ENCODE assay signal across 13 mouse cellular contexts in genomic region chr6:3455944-3456536, GRCm38 (mm10). TPM values are rescaled to one million over a fixed set of nuclear protein-coding genes. Genes with fewer than 3 reads are reported as not detected.
DNase-seq lines count a peak whose midpoint lies in the region; ATAC-seq and TF ChIP-seq lines count a peak whose summit lies in the region.
"Had no signal": no experiment of that assay in that cellular context is flagged by ENCODE, and none has a peak within 500 bp of the region (broad histone marks: within the 10 kb centered on the region; RNA-seq: fewer than 3 reads in every experiment).

No protein-coding gene starts in this region.

- H3K27me3 ChIP-seq in stomach, postnatal 0 days (ENCODE audit: control insufficient read depth, insufficient read depth, low read length) = no peaks in the 10 kb centered on the region
- no peaks in the 10 kb centered on the region for H3K27me3 ChIP-seq in heart, embryonic 11.5 days (ENCODE audit: control insufficient read depth, insufficient read depth, low read length)
- H3K27me3 ChIP-seq: limb, embryonic 13.5 days had no signal

- no peaks in the 10 kb centered on the region for H3K4me1 ChIP-seq in stomach, postnatal 0 days (replicated peaks; ENCODE audit: control insufficient read depth, insufficient read depth)
- H3K4me1 ChIP-seq in heart, embryonic 11.5 days (ENCODE audit: control insufficient read depth, insufficient read depth, low read length) = no peaks in the 10 kb centered on the region
- H3K4me1 ChIP-seq: limb, embryonic 13.5 days had no signal

- no peaks in the 10 kb centered on the region for H3K36me3 ChIP-seq in stomach, postnatal 0 days (ENCODE audit: control insufficient read depth, insufficient read depth, low read length)
- H3K36me3 ChIP-seq in heart, embryonic 11.5 days (ENCODE audit: control insufficient read depth, insufficient read depth, low read length) = no peaks in the 10 kb centered on the region
- H3K36me3 ChIP-seq: limb, embryonic 13.5 days had no signal

- H3K27ac ChIP-seq in stomach, postnatal 0 days (replicated peaks) = no peak overlapping the region
- H3K27ac ChIP-seq in heart, embryonic 11.5 days (ENCODE audit: low read depth, low read length) = no peak overlapping the region
- H3K27ac ChIP-seq: limb, embryonic 13.5 days had no signal

- no peak overlapping the region for H3K9ac ChIP-seq in stomach, postnatal 0 days (ENCODE audit: low read length)
- H3K9ac ChIP-seq in heart, embryonic 11.5 days (ENCODE audit: low read depth, low read length) = no peak overlapping the region
- H3K9ac ChIP-seq: limb, embryonic 13.5 days had no signal

- no peak overlapping the region for H3K4me3 ChIP-seq in stomach, postnatal 0 days (ENCODE audit: low read depth, low read length)
- H3K4me3 ChIP-seq in heart, embryonic 11.5 days (ENCODE audit: low read depth, low read length) = no peak overlapping the region
- H3K4me3 ChIP-seq: limb, embryonic 13.5 days had no signal

- 64% methylated on average over 11 of the region's 11 CpGs for WGBS in stomach, postnatal 0 days
- WGBS in heart, embryonic 11.5 days (ENCODE audit: insufficient replicate concordance) = 62% methylated on average over 11 of the region's 11 CpGs

- no peak for ATAC-seq in CD4-positive, CD25-positive, alpha-beta regulatory T cell, adult 4 months
- ATAC-seq in stomach, postnatal 0 days (ENCODE audit: low FRiP score, low TSS enrichment) = no peak
- ATAC-seq in heart, embryonic 11.5 days (replicated peaks; ENCODE audit: insufficient number of reproducible peaks, low FRiP score, low TSS enrichment) = no peak

- H3K9me3 ChIP-seq in stomach, postnatal 0 days (ENCODE audit: control insufficient read depth, low read length) = no peaks in the 10 kb centered on the region
- H3K9me3 ChIP-seq in heart, embryonic 11.5 days (replicated peaks; ENCODE audit: control insufficient read depth, low read length) = no peaks in the 10 kb centered on the region
- H3K9me3 ChIP-seq: limb, embryonic 13.5 days had no signal

- no peak overlapping the region for H3K4me2 ChIP-seq in stomach, postnatal 0 days (replicated peaks; ENCODE audit: low read depth)
- H3K4me2 ChIP-seq in heart, embryonic 11.5 days = no peak overlapping the region
- H3K4me2 ChIP-seq: limb, embryonic 13.5 days had no signal

- no peak for TF ChIP-seq EP300 in stomach, postnatal 0 days (optimal IDR thresholded peaks at IDR 0.05)

- DNase-seq in CD4-positive, CD25-positive, alpha-beta regulatory T cell, adult 2 months (ENCODE audit: low read depth, low spot score) = peak; percentile 1
- DNase-seq in right cerebral cortex, postnatal 4 days = peak; percentile 11
- no peak for DNase-seq in right cerebral cortex, postnatal 36 days (ENCODE audit: low spot score in 2 of 2)
- peak; percentile 53 for DNase-seq in kidney, postnatal 10 days
- peak; percentile 16 for DNase-seq in stomach, postnatal 0 days (ENCODE audit: low spot score)
- no peak for DNase-seq in left cerebral cortex, adult 18-20 months (ENCODE audit: low spot score in 2 of 2)
- DNase-seq: cerebellum, adult 11-12 months; lung, postnatal 10 days had no signal

- no peak for TF ChIP-seq CTCF in stomach, postnatal 0 days (IDR thresholded peaks at IDR 0.05; ENCODE audit: low read depth)

RNA-seq across cellular contexts. Expression of gene Hepacam2, which starts 42.1 kb away (rescaled TPM):
- polyA plus RNA-seq in CD4-positive, CD25-positive, alpha-beta regulatory T cell, adult 4 months (2017; shearing (Covaris generic)) = 1 to 10 TPM in 1 of 2 experiments, under 1 TPM in 1; 0.46 to 1.4 TPM
- polyA plus RNA-seq in stomach, postnatal 0 days (2015; fragmentation: Nextera tagmentation; extraction: Ambion mirVana) = 1.3 and 1.4 TPM in 2 replicates
- total RNA-seq in left cerebral cortex, adult 18-20 months (2021) = under 1 TPM; 0.23 to 0.77 TPM
- 0.09 and 0.18 TPM in 2 replicates for polyA plus RNA-seq in heart, embryonic 11.5 days (2014; fragmentation: Nextera tagmentation; extraction: Ambion mirVana)
- total RNA-seq: gastrocnemius, postnatal 4 days had no signal
- polyA plus RNA-seq: C2C12 had no signal

RNA-seq across cellular contexts. Expression of gene Vps50, which starts 42.1 kb away (rescaled TPM):
- 10 to 100 TPM; 16.2 to 22.4 TPM for polyA plus RNA-seq in CD4-positive, CD25-positive, alpha-beta regulatory T cell, adult 4 months (2017; shearing (Covaris generic))
- 14.4 and 15.3 TPM in 2 replicates for polyA plus RNA-seq in stomach, postnatal 0 days (2015; fragmentation: Nextera tagmentation; extraction: Ambion mirVana)
- 10 to 100 TPM; 57.9 to 62.0 TPM for total RNA-seq in left cerebral cortex, adult 18-20 months (2021)
- polyA plus RNA-seq in heart, embryonic 11.5 days (2014; fragmentation: Nextera tagmentation; extraction: Ambion mirVana) = 21.2 and 25.1 TPM in 2 replicates

RNA-seq across cellular contexts. Expression of gene Samd9l, which starts 56.7 kb away (rescaled TPM):
- polyA plus RNA-seq in CD4-positive, CD25-positive, alpha-beta regulatory T cell, adult 4 months (2017; shearing (Covaris generic)) = 100 to 1,000 TPM; 123 to 199 TPM
- 8.4 and 8.6 TPM in 2 replicates for polyA plus RNA-seq in stomach, postnatal 0 days (2015; fragmentation: Nextera tagmentation; extraction: Ambion mirVana)
- 1 to 10 TPM; 5.1 to 5.3 TPM for total RNA-seq in left cerebral cortex, adult 18-20 months (2021)
- 0.54 and 0.65 TPM in 2 replicates for polyA plus RNA-seq in heart, embryonic 11.5 days (2014; fragmentation: Nextera tagmentation; extraction: Ambion mirVana)

Comparison
In these comparisons a context has a peak if more than half of its experiments do, and no peak if none do; other contexts are left out.
1. DNase-seq: peak in CD4-positive, CD25-positive, alpha-beta regulatory T cell, adult 2 months (single experiment), right cerebral cortex, postnatal 4 days (single experiment), kidney, postnatal 10 days (single experiment) and stomach, postnatal 0 days (single experiment); none in right cerebral cortex, postnatal 36 days (0 of 2) and left cerebral cortex, adult 18-20 months (0 of 2).
2. RNA of gene Samd9l, which starts 56.7 kb away (polyA plus RNA-seq): 123 to 199 TPM in CD4-positive, CD25-positive, alpha-beta regulatory T cell, adult 4 months; 8.4 to 8.6 TPM in stomach, postnatal 0 days and 0.54 to 0.65 TPM in heart, embryonic 11.5 days; every median in the first group is over 10 times any median in the second.